Mouse (Mus musculus): ENCODE measurements at regions not wholly inside any gene's neighbourhood (a gene's known extent, or its start where the extent isn't known, plus 50 kb on each side); places are given as distances from the start of the nearest gene placed in this dataset.
"Not testable (repeated sequence)": the region's sequence is repeated elsewhere in the genome, so short reads cannot be mapped to it uniquely, and the experiment has no call there.

DNA sequence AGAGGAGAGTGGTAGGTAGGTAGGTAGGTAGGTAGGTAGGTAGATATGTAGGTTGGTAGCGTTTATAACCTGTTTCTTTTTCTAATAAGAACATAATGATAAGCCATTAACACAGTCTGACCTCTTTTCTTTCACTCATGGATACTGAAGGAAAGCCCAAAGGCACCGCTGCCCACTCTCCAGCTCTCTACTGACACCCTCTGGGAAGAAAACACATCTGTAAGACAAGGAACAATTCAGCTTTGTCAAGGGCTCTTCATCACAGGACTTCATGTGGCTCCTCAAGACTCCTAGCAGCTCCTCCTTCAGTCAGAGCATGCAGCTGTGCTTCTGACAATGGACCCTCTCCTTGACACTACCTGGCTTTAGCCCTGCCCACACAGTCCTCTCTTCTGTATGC is 252.2 kb upstream of the Vmn1r3 start:
- TF ChIP-seq CTCF (IDR thresholded peaks at IDR 0.05; ENCODE audit: low read depth, low read length); TAL1 (conservative IDR thresholded peaks at IDR 0.05; ENCODE audit: low read depth, low read length): not testable (repeated sequence)

All from G1E (cell line).